Mouse (Mus musculus) gastrocnemius, adult 8-10 months (tissue): ENCODE measurements around the gene Olfr1358. TPM values are rescaled to one million over a fixed set of nuclear protein-coding genes. Genes with fewer than 3 reads are reported as not detected.

ENCODE experiments used
- DNase-seq, 2 experiments: peaks; one replicate each; pipeline ENCODE4 v3.0.0; 2022; ENCODE audit warnings: low spot score in 2 of 2
- microRNA-seq: library from miRNA; unstranded; fragments of <30 nt; microRNA quantifications from one replicate; pipeline ENCODE4 v1.2.0, GENCODE M21; 2022
- total RNA-seq, 4 experiments: library from RNA; stranded (reverse); gene quantifications; 2 replicates each; pipeline ENCODE4 v1.2.4; 2022

Olfr1358 gene
- total RNA-seq, 4 experiments from 2014 or later, result not detected

- DNase-seq, result no peak
These were observed 52.5 kb downstream of the Olfr1358 start for GRCm38 (mm10) chr10:78569686-78570085.

Small RNA genes within 50 kb of the gene (microRNA-seq; reads per million reads assigned to microRNA genes)
- gene Gm27541, result not detected

Other genes with a start within 250 kb of the Olfr1358 start
- 100 to 1,000 TPM; 107 to 126 (median 122) TPM for gene Agpat3, start 164.9 kb upstream of the Olfr1358 start, total RNA-seq
- gene Rrp1, start 104.4 kb upstream of the Olfr1358 start, total RNA-seq, result 10 to 100 TPM; 54.6 to 63.3 (median 59.5) TPM
- gene Cstb, start 91.8 kb upstream of the Olfr1358 start, total RNA-seq, result 10 to 100 TPM in 3 of 4 experiments, 1 to 10 TPM in 1; 7.8 to 12.6 (median 11.0) TPM
- gene Pdxk, start 52.5 kb upstream of the Olfr1358 start, total RNA-seq, result 1 to 10 TPM; 5.0 to 6.9 (median 6.3) TPM
- gene Ilvbl, start 56.9 kb downstream of the Olfr1358 start, total RNA-seq, result 10 to 100 TPM in 3 of 4 experiments, 1 to 10 TPM in 1; 8.9 to 14.2 (median 10.5) TPM
- 1 to 10 TPM; 2.2 to 3.6 (median 2.6) TPM for gene Syde1, start 74.5 kb downstream of the Olfr1358 start, total RNA-seq
- not detected for gene Olfr1357, start 100.6 kb downstream of the Olfr1358 start, total RNA-seq
- gene Casp14, start 200.9 kb downstream of the Olfr1358 start, total RNA-seq, result not detected
- not detected for gene Ccdc105, start 235.6 kb downstream of the Olfr1358 start, total RNA-seq